14 mouse cellular contexts compared by ENCODE assay signal in genomic region chr10:115350810-115351397, GRCm38 (mm10). TPM values are rescaled to one million over a fixed set of nuclear protein-coding genes. Genes with fewer than 3 reads are reported as not detected.
A peak's percentile ranks its signal among the peaks of the same experiment; 100 is the strongest.
DNase-seq lines count a peak whose midpoint lies in the region; ATAC-seq and TF ChIP-seq lines count a peak whose summit lies in the region.
"Had no signal": no experiment of that assay in that cellular context is flagged by ENCODE, and none has a peak within 500 bp of the region (broad histone marks: within the 10 kb centered on the region; RNA-seq: fewer than 3 reads in every experiment).

No protein-coding gene starts in this region.

- no peaks in the 10 kb centered on the region for H3K4me1 ChIP-seq in kidney, embryonic 14.5 days (ENCODE audit: control insufficient read depth, insufficient read depth, low read length)
- H3K4me1 ChIP-seq in kidney, adult 2 months (ENCODE audit: control insufficient read depth, insufficient read depth, low read length): peaks cover 20% of the 10 kb centered on the region; the same call in 1 of the 2 replicates
- H3K4me1 ChIP-seq in liver, embryonic 15.5 days (replicated peaks): peaks cover 7% of the 10 kb centered on the region
- H3K4me1 ChIP-seq in lung, adult 2 months (ENCODE audit: control insufficient read depth, insufficient read depth, low read length): no peaks in the 10 kb centered on the region
- no peaks in the 10 kb centered on the region for H3K4me1 ChIP-seq in heart, embryonic 10.5 days

- no peaks in the 10 kb centered on the region for H3K9me3 ChIP-seq in kidney, embryonic 14.5 days (ENCODE audit: control insufficient read depth, low read length)
- H3K9me3 ChIP-seq in liver, embryonic 15.5 days (replicated peaks): no peaks in the 10 kb centered on the region
- no peaks in the 10 kb centered on the region for H3K9me3 ChIP-seq in heart, embryonic 10.5 days

- TF ChIP-seq CTCF in kidney, adult 2 months (conservative IDR thresholded peaks at IDR 0.05; ENCODE audit: insufficient read depth, insufficient read length, low read depth, low read length): no peak
- TF ChIP-seq CTCF in lung, adult 2 months (IDR thresholded peaks at IDR 0.05; ENCODE audit: insufficient read depth, low read length): no peak

- no peaks in the 10 kb centered on the region for H3K27me3 ChIP-seq in kidney, embryonic 14.5 days (ENCODE audit: control insufficient read depth, insufficient read depth, low read length)
- no peaks in the 10 kb centered on the region for H3K27me3 ChIP-seq in kidney, adult 2 months (replicated peaks; ENCODE audit: control insufficient read depth, insufficient read depth, low read length)
- no peaks in the 10 kb centered on the region for H3K27me3 ChIP-seq in liver, embryonic 15.5 days
- no peaks in the 10 kb centered on the region for H3K27me3 ChIP-seq in heart, embryonic 10.5 days (ENCODE audit: insufficient read depth, poor library complexity, severe bottlenecking)

- no peak for TF ChIP-seq POLR2A in kidney, adult 2 months (IDR thresholded peaks at IDR 0.05; ENCODE audit: low read depth, low read length)
- TF ChIP-seq POLR2A in lung, adult 2 months (IDR thresholded peaks at IDR 0.05; ENCODE audit: borderline replicate concordance, extremely low read depth, low read depth, low read length): no peak

- DNase-seq in kidney, adult 2 months: no peak
- no peak for DNase-seq in lung, adult 2 months
- DNase-seq in embryo, embryonic 10.5 days (ENCODE audit: low spot score): no peak
- no peak for DNase-seq in heart, embryonic 10.5 days (ENCODE audit: low spot score)
- DNase-seq in embryo, embryonic 9.5 days (ENCODE audit: extremely low spot score): no peak
- DNase-seq: cerebellum, postnatal 14 days; kidney, postnatal 36 days; lung, adult 18-20 months; thymus, adult 2 months had no signal

- H3K36me3 ChIP-seq in kidney, embryonic 14.5 days (ENCODE audit: control insufficient read depth, insufficient read depth, low read length): peaks cover 3% of the 10 kb centered on the region; the same call in 1 of the 2 replicates
- no peaks in the 10 kb centered on the region; the same call in 1 of the 2 replicates for H3K36me3 ChIP-seq in kidney, adult 2 months (ENCODE audit: control insufficient read depth, insufficient read depth, low read length)
- no peaks in the 10 kb centered on the region for H3K36me3 ChIP-seq in liver, embryonic 15.5 days (replicated peaks)
- peaks cover 11% of the 10 kb centered on the region for H3K36me3 ChIP-seq in heart, embryonic 10.5 days

- no peak overlapping the region for H3K4me3 ChIP-seq in kidney, embryonic 14.5 days (ENCODE audit: low read length)
- no peak overlapping the region for H3K4me3 ChIP-seq in kidney, adult 2 months (ENCODE audit: insufficient read depth, low read depth, low read length)
- H3K4me3 ChIP-seq in liver, embryonic 15.5 days (replicated peaks): no peak overlapping the region
- H3K4me3 ChIP-seq in lung, adult 2 months (replicated peaks; ENCODE audit: extremely low read depth, low read depth, low read length): no peak overlapping the region
- H3K4me3 ChIP-seq in heart, embryonic 10.5 days: no peak overlapping the region

- H3K9ac ChIP-seq in kidney, embryonic 14.5 days (ENCODE audit: low read depth, low read length): no peak overlapping the region
- H3K9ac ChIP-seq in liver, embryonic 15.5 days: no peak overlapping the region

- ATAC-seq in kidney, embryonic 14.5 days (ENCODE audit: low FRiP score, low TSS enrichment): 0 out of 2 replicates have a peak, but pooled peaks have one; percentile 43
- ATAC-seq in erythroid progenitor cell, adult 5-6 weeks (replicated peaks; ENCODE audit: low FRiP score, poor library complexity, severe bottlenecking): peak; percentile 46; the same call in 1 of the 2 replicates
- ATAC-seq in liver, embryonic 15.5 days (ENCODE audit: insufficient read depth): peak; percentile 60; the same call in 1 of the 2 replicates
- ATAC-seq: intestine, postnatal 0 days had no signal

- 79% methylated on average over 2 of the region's 2 CpGs for WGBS in kidney, embryonic 14.5 days
- 87% methylated on average over 2 of the region's 2 CpGs for WGBS in kidney, adult 2 months
- WGBS in liver, embryonic 15.5 days (ENCODE audit: insufficient replicate concordance): 62% methylated on average over 2 of the region's 2 CpGs
- WGBS in lung, adult 2 months: 78% methylated on average over 2 of the region's 2 CpGs
- WGBS in heart, embryonic 10.5 days: 70% methylated on average over 2 of the region's 2 CpGs

- H3K27ac ChIP-seq in kidney, embryonic 14.5 days (ENCODE audit: low read depth, low read length): no peak overlapping the region
- no peak overlapping the region for H3K27ac ChIP-seq in kidney, adult 2 months (ENCODE audit: insufficient read depth, low read depth, low read length)
- H3K27ac ChIP-seq in liver, embryonic 15.5 days (replicated peaks): no peak overlapping the region
- no peak overlapping the region for H3K27ac ChIP-seq in heart, embryonic 10.5 days
- H3K27ac ChIP-seq: macrophage had no signal

- H3K4me2 ChIP-seq in kidney, embryonic 14.5 days (replicated peaks; ENCODE audit: low read depth, low read length): no peak overlapping the region
- H3K4me2 ChIP-seq in liver, embryonic 15.5 days: no peak overlapping the region

RNA-seq across cellular contexts. Expression of gene Tmem19, which starts 11.4 kb away (rescaled TPM):
- polyA plus RNA-seq in kidney, embryonic 14.5 days (2014; fragmentation: Nextera tagmentation; extraction: Ambion mirVana): 18.8 and 35.5 TPM in 2 replicates
- polyA plus RNA-seq in kidney, adult 2 months (2012; rRNA removed): 68.5 and 84.0 TPM in 2 replicates
- 12.6 and 18.0 TPM in 2 replicates for total RNA-seq in erythroid progenitor cell, adult 5-6 weeks (2015; ENCODE audit: low replicate concordance)
- 6.8 and 27.8 TPM in 2 replicates for total RNA-seq in erythroid progenitor cell, adult 5-6 weeks (2017; ENCODE audit: low replicate concordance)
- 8.3 and 8.9 TPM in 2 replicates for polyA plus RNA-seq in liver, embryonic 15.5 days (2015; fragmentation: Nextera tagmentation; extraction: Ambion mirVana)
- 10.1 and 18.3 TPM in 2 replicates for polyA plus RNA-seq in lung, adult 2 months (2012; rRNA removed)
- polyA plus RNA-seq in heart, embryonic 10.5 days (2016; fragmentation: Nextera tagmentation; extraction: Ambion mirVana): 24.1 and 25.9 TPM in 2 replicates

RNA-seq across cellular contexts. Expression of gene Thap2, which starts 33.3 kb away (rescaled TPM):
- polyA plus RNA-seq in kidney, embryonic 14.5 days (2014; fragmentation: Nextera tagmentation; extraction: Ambion mirVana): 21.5 and 25.1 TPM in 2 replicates
- polyA plus RNA-seq in kidney, adult 2 months (2012; rRNA removed): 7.4 and 7.6 TPM in 2 replicates
- 8.0 and 12.3 TPM in 2 replicates for total RNA-seq in erythroid progenitor cell, adult 5-6 weeks (2015; ENCODE audit: low replicate concordance)
- total RNA-seq in erythroid progenitor cell, adult 5-6 weeks (2017; ENCODE audit: low replicate concordance): 5.9 and 11.4 TPM in 2 replicates
- 5.3 and 6.1 TPM in 2 replicates for polyA plus RNA-seq in liver, embryonic 15.5 days (2015; fragmentation: Nextera tagmentation; extraction: Ambion mirVana)
- polyA plus RNA-seq in lung, adult 2 months (2012; rRNA removed): 6.1 and 6.2 TPM in 2 replicates
- polyA plus RNA-seq in heart, embryonic 10.5 days (2016; fragmentation: Nextera tagmentation; extraction: Ambion mirVana): 16.7 and 18.1 TPM in 2 replicates

RNA-seq across cellular contexts. Expression of gene Zfc3h1, which starts 33.9 kb away (rescaled TPM):
- 29.2 and 31.1 TPM in 2 replicates for polyA plus RNA-seq in kidney, embryonic 14.5 days (2014; fragmentation: Nextera tagmentation; extraction: Ambion mirVana)
- 15.5 and 18.4 TPM in 2 replicates for polyA plus RNA-seq in kidney, adult 2 months (2012; rRNA removed)
- 115 and 122 TPM in 2 replicates for total RNA-seq in erythroid progenitor cell, adult 5-6 weeks (2015; ENCODE audit: low replicate concordance)
- 69.8 and 72.4 TPM in 2 replicates for total RNA-seq in erythroid progenitor cell, adult 5-6 weeks (2017; ENCODE audit: low replicate concordance)
- polyA plus RNA-seq in liver, embryonic 15.5 days (2015; fragmentation: Nextera tagmentation; extraction: Ambion mirVana): 6.5 and 8.3 TPM in 2 replicates
- polyA plus RNA-seq in lung, adult 2 months (2012; rRNA removed): 11.7 and 25.6 TPM in 2 replicates
- 14.5 and 19.5 TPM in 2 replicates for polyA plus RNA-seq in heart, embryonic 10.5 days (2016; fragmentation: Nextera tagmentation; extraction: Ambion mirVana)

RNA-seq across cellular contexts. Expression of gene Rab21, which starts 35.5 kb away (rescaled TPM):
- 9.4 and 10.9 TPM in 2 replicates for polyA plus RNA-seq in kidney, embryonic 14.5 days (2014; fragmentation: Nextera tagmentation; extraction: Ambion mirVana)
- polyA plus RNA-seq in kidney, adult 2 months (2012; rRNA removed): 28.0 and 29.2 TPM in 2 replicates
- 25.2 and 45.0 TPM in 2 replicates for total RNA-seq in erythroid progenitor cell, adult 5-6 weeks (2015; ENCODE audit: low replicate concordance)
- total RNA-seq in erythroid progenitor cell, adult 5-6 weeks (2017; ENCODE audit: low replicate concordance): 15.8 and 22.5 TPM in 2 replicates
- polyA plus RNA-seq in liver, embryonic 15.5 days (2015; fragmentation: Nextera tagmentation; extraction: Ambion mirVana): 2.4 and 3.3 TPM in 2 replicates
- 25.4 and 27.9 TPM in 2 replicates for polyA plus RNA-seq in lung, adult 2 months (2012; rRNA removed)
- 3.4 and 3.6 TPM in 2 replicates for polyA plus RNA-seq in heart, embryonic 10.5 days (2016; fragmentation: Nextera tagmentation; extraction: Ambion mirVana)
